Mouse (Mus musculus): ENCODE results near the gene Il5.

Il5 gene

DNA sequence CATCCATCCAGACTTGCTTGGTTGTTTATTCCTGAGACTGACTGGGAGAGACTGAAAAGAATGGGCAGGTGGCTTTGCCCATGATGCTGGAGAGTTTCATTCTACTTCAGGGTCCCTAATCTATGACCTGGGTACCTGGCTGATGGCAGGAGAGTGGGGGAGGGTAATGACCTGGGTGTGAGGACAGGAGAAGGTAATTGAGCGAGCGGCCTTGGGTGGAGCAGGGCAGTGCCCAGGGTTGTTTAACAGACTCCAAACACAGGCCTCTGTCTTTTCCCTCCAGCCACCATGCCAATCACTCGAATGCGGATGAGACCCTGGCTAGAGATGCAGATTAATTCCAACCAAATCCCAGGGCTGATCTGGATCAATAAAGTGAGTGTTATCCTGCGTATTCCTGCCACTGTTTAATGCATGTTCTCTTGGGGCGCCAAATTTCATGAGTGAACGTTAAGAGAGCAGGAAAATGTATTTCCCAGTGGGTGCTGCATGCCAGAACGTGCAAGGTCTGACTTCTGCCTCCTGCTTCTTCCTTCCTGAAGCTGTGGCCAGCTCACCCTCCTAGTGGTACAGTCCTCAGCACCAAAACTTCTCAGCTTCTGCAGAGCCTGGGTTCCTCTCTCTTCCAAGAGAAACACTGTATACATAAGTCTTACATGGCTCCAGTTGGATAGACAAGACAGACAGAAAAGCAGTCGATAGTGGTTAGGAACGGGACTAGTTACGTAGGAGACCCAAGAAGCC lies 50.6 kb downstream of the Il5 start:
- DNase-seq (ENCODE audit: low read depth, low spot score): no peak

DNA sequence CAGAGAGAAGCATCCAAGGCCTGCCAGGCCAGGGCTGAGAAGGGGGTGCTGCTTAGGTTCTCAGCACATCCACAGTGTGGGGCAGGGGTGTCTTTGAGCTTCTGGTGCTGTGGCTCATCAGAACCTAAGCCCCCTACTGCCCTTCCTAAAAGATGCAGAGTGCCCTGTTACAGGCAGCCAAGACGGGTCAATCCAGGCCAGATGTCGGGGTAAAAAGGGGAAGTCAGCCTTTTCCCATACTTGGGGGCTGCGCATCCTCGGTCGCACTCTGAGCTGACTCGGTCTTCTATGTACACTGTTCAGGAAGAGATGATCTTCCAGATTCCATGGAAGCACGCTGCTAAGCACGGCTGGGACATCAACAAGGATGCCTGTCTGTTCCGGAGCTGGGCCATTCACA lies 51.9 kb downstream of the Il5 start:
- no peak for DNase-seq (ENCODE audit: low read depth, low spot score)

DNA sequence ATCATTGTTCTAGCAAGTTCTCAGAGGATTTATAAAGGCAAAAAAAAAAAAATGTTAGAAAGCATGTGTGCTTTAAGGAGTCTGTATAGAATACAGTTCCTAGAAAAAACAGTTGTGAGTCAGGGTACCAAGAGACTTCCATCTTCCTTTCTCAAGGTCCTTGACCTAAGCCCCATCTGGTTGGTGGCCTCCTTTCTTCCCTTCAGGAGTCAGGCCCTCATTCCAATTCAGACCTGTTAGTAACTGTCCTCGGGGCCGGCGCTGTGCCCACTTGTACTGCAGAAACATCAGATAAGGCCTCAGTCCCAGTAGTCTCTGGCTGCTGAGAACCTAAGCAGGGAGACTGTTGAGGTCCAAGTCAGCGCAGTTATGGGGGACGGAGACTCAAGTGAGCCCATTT lies 52.5 kb downstream of the Il5 start, which contains the start of gene Gm17334:
Gene Gm17334, minus strand, starts transcription at position 101 of the 400 bp plus-strand sequence.
- no peak for DNase-seq (ENCODE audit: low read depth, low spot score)

DNA sequence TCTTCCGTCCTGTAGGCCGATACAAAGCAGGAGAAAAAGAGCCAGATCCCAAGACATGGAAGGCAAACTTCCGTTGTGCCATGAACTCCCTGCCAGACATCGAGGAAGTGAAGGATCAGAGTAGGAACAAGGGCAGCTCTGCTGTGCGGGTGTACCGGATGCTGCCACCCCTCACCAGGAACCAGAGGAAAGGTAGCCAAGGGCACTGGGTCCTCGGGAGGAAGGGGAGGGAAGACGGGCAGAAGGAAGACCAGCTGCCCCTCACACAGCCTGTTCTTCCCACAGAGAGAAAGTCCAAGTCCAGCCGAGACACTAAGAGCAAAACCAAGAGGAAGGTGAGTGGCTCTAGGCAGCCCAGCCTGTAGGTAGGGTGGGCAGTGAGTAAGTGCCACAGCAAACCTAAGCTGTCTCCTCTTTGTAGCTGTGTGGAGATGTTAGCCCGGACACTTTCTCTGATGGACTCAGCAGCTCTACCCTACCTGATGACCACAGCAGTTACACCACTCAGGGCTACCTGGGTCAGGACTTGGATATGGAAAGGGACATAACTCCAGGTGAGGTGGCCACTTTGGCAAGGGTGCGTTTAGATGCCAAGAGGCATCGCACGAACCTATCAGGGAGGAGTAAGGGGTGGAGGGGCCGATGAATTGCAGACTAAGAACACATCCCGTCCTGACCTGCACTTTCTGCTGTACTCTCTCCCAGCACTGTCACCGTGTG lies 53.2 kb downstream of the Il5 start:
- DNase-seq (ENCODE audit: low read depth, low spot score): no peak
